Mouse (Mus musculus) intestine, postnatal 0 days (tissue): Measurements from ENCODE around the gene Fkbp7. TPM values are rescaled to one million over a fixed set of nuclear protein-coding genes. Genes with fewer than 3 reads are reported as not detected.

Experiments used
- ATAC-seq: fragments of 200-750 bp; cut with Nextera tagmentation; 2 replicates; pipeline ENCODE4 v1.8.0; 2017; ENCODE audit warnings: mild to moderate bottlenecking, moderate TSS enrichment, moderate library complexity
- H3K27ac ChIP-seq: fragments of 300-500 bp; sonication (generic); 2 replicates; pipeline ENCODE4 v1.5.1; 2014; ENCODE audit warnings: mild to moderate bottlenecking, low read depth, low read length, moderate library complexity
- H3K27me3 ChIP-seq: fragments of 300-500 bp; sonication (generic); replicated peaks from 2 replicates; pipeline ENCODE4 v1.6.1; 2014; ENCODE audit warnings: low read length, mixed read lengths; ENCODE audit not compliant: control insufficient read depth, insufficient read depth
- H3K36me3 ChIP-seq: fragments of 300-500 bp; sonication (generic); 2 replicates; pipeline ENCODE4 v1.6.1; 2014; ENCODE audit warnings: mild to moderate bottlenecking, moderate library complexity; ENCODE audit not compliant: control insufficient read depth, insufficient read depth
- H3K4me1 ChIP-seq: fragments of 300-500 bp; sonication (generic); replicated peaks from 2 replicates; pipeline ENCODE4 v1.6.1; 2014; ENCODE audit warnings: antibody characterized with exemption, low read length, mixed read lengths; ENCODE audit not compliant: control insufficient read depth, insufficient read depth
- H3K4me2 ChIP-seq: fragments of 300-500 bp; sonication (generic); replicated peaks from 2 replicates; pipeline ENCODE4 v1.6.1; 2014; ENCODE audit warnings: low read depth, mild to moderate bottlenecking, moderate library complexity
- H3K4me3 ChIP-seq: fragments of 300-500 bp; sonication (generic); 2 replicates; pipeline ENCODE4 v1.5.1; 2014; ENCODE audit warnings: low read depth, low read length
- H3K9ac ChIP-seq: fragments of 300-500 bp; sonication (generic); 2 replicates; pipeline ENCODE4 v1.6.1; 2014; ENCODE audit warnings: mild to moderate bottlenecking, low read depth, low read length
- H3K9me3 ChIP-seq: fragments of 300-500 bp; sonication (generic); 2 replicates; pipeline ENCODE4 v1.6.1; 2016; ENCODE audit warnings: mixed run types; ENCODE audit not compliant: control insufficient read depth
- CTCF ChIP-seq: sonication (generic); IDR thresholded peaks from 2 replicates; pipeline ENCODE4 v1.5.1; 2016; ENCODE audit warnings: low read depth, mild to moderate bottlenecking, control low read depth, antibody characterized with exemption, moderate library complexity
- WGBS: fragments of 180-500 bp; shearing (Covaris S2); extraction: QIAGEN DNeasy Blood & Tissue Kit; methylation state at CpG from one replicate; pipeline ENCODE4 v1.1.7; 2014; 5-methylcytosine and 5-hydroxymethylcytosine counted together
- polyA plus RNA-seq: library from polyadenylated mRNA; unstranded; fragments of >200 nt; fragmentation: Nextera tagmentation; extraction: Ambion mirVana; gene quantifications from 2 replicates; pipeline ENCODE4 v1.2.1, GENCODE M21; 2015

Fkbp7 gene
- polyA plus RNA-seq, 1 experiment from 2014 or later, result 30.8 TPM

GRCm38 (mm10) chr2:76621724-76622123, 51.2 kb downstream of the Fkbp7 start:
- 0 out of 2 replicates have a peak, but pooled peaks have one; percentile 52 for ATAC-seq
- Histone ChIP-seq H3K9ac (no peak overlapping the region), H3K4me3 (no peak overlapping the region), H3K9me3 (no peaks in the 10 kb centered on the region), H3K4me2 (no peak overlapping the region), H3K27ac (no peak overlapping the region), H3K36me3 (peaks cover 18% of the 10 kb centered on the region; the same call in 1 of the 2 replicates), H3K4me1 (no peaks in the 10 kb centered on the region), H3K27me3 (no peaks in the 10 kb centered on the region)
- TF ChIP-seq CTCF, result no peak
- 39% methylated on average over 1 of the region's 1 CpGs for WGBS

- H3K9ac ChIP-seq, result no peak overlapping the region
- H3K9me3 ChIP-seq, result no peaks in the 10 kb centered on the region
- no peak overlapping the region for H3K27ac ChIP-seq
- no peaks in the 10 kb centered on the region for H3K4me1 ChIP-seq
- 0 out of 2 replicates have a peak, but pooled peaks cover 10% of the 10 kb centered on the region for H3K36me3 ChIP-seq
- no peak overlapping the region for H3K4me3 ChIP-seq
- H3K27me3 ChIP-seq, result no peaks in the 10 kb centered on the region
- H3K4me2 ChIP-seq, result no peak overlapping the region
- no peak for TF ChIP-seq CTCF
- ATAC-seq, result no peak
- WGBS, result 67% methylated on average over 5 of the region's 5 CpGs
These were observed 52.7 kb downstream of the Fkbp7 start for GRCm38 (mm10) chr2:76620188-76620587.

GRCm38 (mm10) chr2:76618078-76618477, 54.8 kb downstream of the Fkbp7 start:
- H3K27ac ChIP-seq, result no peak overlapping the region
- H3K36me3 ChIP-seq, result no peaks in the 10 kb centered on the region
- H3K4me3 ChIP-seq, result no peak overlapping the region
- WGBS, result 15% methylated on average over 1 of the region's 1 CpGs
- no peak for ATAC-seq
- no peaks in the 10 kb centered on the region for H3K27me3 ChIP-seq
- no peaks in the 10 kb centered on the region for H3K4me1 ChIP-seq
- H3K4me2 ChIP-seq, result no peak overlapping the region
- no peaks in the 10 kb centered on the region for H3K9me3 ChIP-seq
- TF ChIP-seq CTCF, result peak; percentile 81
- no peak overlapping the region for H3K9ac ChIP-seq

Other genes starting within 250 kb of the Fkbp7 start
- 20.0 and 20.3 TPM in 2 replicates for gene Prkra, start 25.1 kb downstream of the Fkbp7 start, polyA plus RNA-seq
- gene Pjvk, start 24.6 kb downstream of the Fkbp7 start, polyA plus RNA-seq, result 0.12 and 0.31 TPM in 2 replicates
- 8.3 and 8.5 TPM in 2 replicates for gene Plekha3, start 2.2 kb upstream of the Fkbp7 start, polyA plus RNA-seq